Mouse (Mus musculus) forebrain, embryonic 11.5 days (tissue): ENCODE data around the gene Hyal2. TPM values are rescaled to one million over a fixed set of nuclear protein-coding genes. Genes with fewer than 3 reads are reported as not detected.

Experiments
- ATAC-seq: fragments of 200-750 bp; cut with Nextera tagmentation; replicated peaks from 2 replicates; pipeline ENCODE4 v1.8.0; 2017; ENCODE audit warnings: moderate TSS enrichment; ENCODE audit not compliant: low FRiP score
- DNase-seq: peaks from one replicate; pipeline ENCODE4 v3.0.0-alpha.2; 2017; ENCODE audit warnings: low spot score
- H3K27ac ChIP-seq: fragments of 300-500 bp; sonication (generic); 2 replicates; pipeline ENCODE4 v1.5.1; 2014; ENCODE audit warnings: low read depth, low read length
- H3K27me3 ChIP-seq: fragments of 300-500 bp; sonication (generic); 2 replicates; pipeline ENCODE4 v1.6.1; 2014; ENCODE audit warnings: mild to moderate bottlenecking, low read length, mixed read lengths; ENCODE audit not compliant: control insufficient read depth, insufficient read depth
- H3K36me3 ChIP-seq: fragments of 300-500 bp; sonication (generic); 2 replicates; pipeline ENCODE4 v1.6.1; 2014; ENCODE audit warnings: mild to moderate bottlenecking, low read length, moderate library complexity, mixed read lengths; ENCODE audit not compliant: control insufficient read depth, insufficient read depth
- H3K4me1 ChIP-seq: fragments of 300-500 bp; sonication (generic); replicated peaks from 2 replicates; pipeline ENCODE4 v1.6.1; 2014; ENCODE audit warnings: low read length, mixed read lengths; ENCODE audit not compliant: control insufficient read depth, insufficient read depth
- H3K4me2 ChIP-seq: fragments of 300-500 bp; sonication (generic); 2 replicates; pipeline ENCODE4 v1.6.1; 2014; ENCODE audit warnings: low read depth, mild to moderate bottlenecking, low read length, moderate library complexity, mixed read lengths; ENCODE audit not compliant: severe bottlenecking
- H3K4me3 ChIP-seq: fragments of 300-500 bp; sonication (generic); 2 replicates; pipeline ENCODE4 v1.5.1; 2014; ENCODE audit warnings: low read depth, low read length
- H3K9ac ChIP-seq: fragments of 300-500 bp; sonication (generic); 2 replicates; pipeline ENCODE4 v1.6.1; 2014; ENCODE audit warnings: low read length
- H3K9me3 ChIP-seq: fragments of 300-500 bp; sonication (generic); 2 replicates; pipeline ENCODE4 v1.6.1; 2016; ENCODE audit warnings: low read length, mixed read lengths; ENCODE audit not compliant: control insufficient read depth
- WGBS: fragments of 180-500 bp; shearing (Covaris S2); extraction: QIAGEN DNeasy Blood & Tissue Kit; methylation state at CpG from one replicate; pipeline ENCODE4 v1.1.7; 2014; 5-methylcytosine and 5-hydroxymethylcytosine counted together
- polyA plus RNA-seq: library from polyadenylated mRNA; unstranded; fragments of >200 nt; fragmentation: Nextera tagmentation; extraction: Ambion mirVana; gene quantifications from 2 replicates; pipeline ENCODE4 v1.2.1, GENCODE M21; 2014

Hyal2 gene
- polyA plus RNA-seq, 1 experiment from 2014 or later: 129 TPM

GRCm38 (mm10) chr9:107542721-107543120 is 25.0 kb upstream of the Hyal2 start:
- no peaks in the 10 kb centered on the region for H3K9me3 ChIP-seq
- peak overlapping the region; percentile 95 for H3K4me2 ChIP-seq
- peaks cover 14% of the 10 kb centered on the region; the same call in 1 of the 2 replicates for H3K4me1 ChIP-seq
- H3K4me3 ChIP-seq: peak overlapping the region; percentile 63
- no peaks in the 10 kb centered on the region for H3K27me3 ChIP-seq
- H3K9ac ChIP-seq: peak overlapping the region; percentile 66; the same call in 1 of the 2 replicates
- peaks cover 7% of the 10 kb centered on the region for H3K36me3 ChIP-seq
- ATAC-seq: no peak
- no peak overlapping the region for H3K27ac ChIP-seq
- WGBS: 47% methylated on average over 8 of the region's 8 CpGs
- no peak for DNase-seq

GRCm38 (mm10) chr9:107543299-107543698 is 24.4 kb upstream of the Hyal2 start:
- Histone ChIP-seq H3K27me3 (no peaks in the 10 kb centered on the region), H3K9me3 (no peaks in the 10 kb centered on the region), H3K4me1 (peaks cover 14% of the 10 kb centered on the region; the same call in 1 of the 2 replicates), H3K4me2 (no peak overlapping the region), H3K36me3 (peaks cover 4% of the 10 kb centered on the region; the same call in 1 of the 2 replicates), H3K9ac (no peak overlapping the region), H3K27ac (no peak overlapping the region), H3K4me3 (no peak overlapping the region)
- DNase-seq (no peak), ATAC-seq (no peak)
- 88% methylated on average over 11 of the region's 11 CpGs for WGBS

GRCm38 (mm10) chr9:107544196-107544700 is 23.5 kb upstream of the Hyal2 start:
- no peaks in the 10 kb centered on the region for H3K27me3 ChIP-seq
- no peak overlapping the region for H3K27ac ChIP-seq
- DNase-seq: no peak
- no peak for ATAC-seq
- H3K9me3 ChIP-seq: no peaks in the 10 kb centered on the region
- H3K4me2 ChIP-seq: no peak overlapping the region
- 95% methylated on average over 17 of the region's 17 CpGs for WGBS
- no peak overlapping the region for H3K4me3 ChIP-seq
- H3K36me3 ChIP-seq: no peaks in the 10 kb centered on the region
- H3K4me1 ChIP-seq: peaks cover 14% of the 10 kb centered on the region; the same call in 1 of the 2 replicates
- no peak overlapping the region for H3K9ac ChIP-seq

GRCm38 (mm10) chr9:107544729-107545128 is 23.0 kb upstream of the Hyal2 start:
- Histone ChIP-seq H3K4me3 (no peak overlapping the region), H3K9ac (no peak overlapping the region), H3K4me1 (peaks cover 14% of the 10 kb centered on the region; the same call in 1 of the 2 replicates), H3K27me3 (no peaks in the 10 kb centered on the region), H3K27ac (no peak overlapping the region), H3K9me3 (no peaks in the 10 kb centered on the region), H3K36me3 (no peaks in the 10 kb centered on the region), H3K4me2 (no peak overlapping the region)
- ATAC-seq (no peak), DNase-seq (no peak)
- 94% methylated on average over 12 of the region's 12 CpGs for WGBS

GRCm38 (mm10) chr9:107545199-107545598 is 22.5 kb upstream of the Hyal2 start:
- DNase-seq (no peak), ATAC-seq (no peak)
- Histone ChIP-seq H3K4me3 (no peak overlapping the region), H3K9ac (no peak overlapping the region), H3K27me3 (peaks cover 3% of the 10 kb centered on the region), H3K9me3 (no peaks in the 10 kb centered on the region), H3K36me3 (no peaks in the 10 kb centered on the region), H3K4me2 (no peak overlapping the region), H3K4me1 (peaks cover 14% of the 10 kb centered on the region; the same call in 1 of the 2 replicates), H3K27ac (no peak overlapping the region)
- WGBS: 86% methylated on average over 10 of the region's 10 CpGs

GRCm38 (mm10) chr9:107545602-107546001 is 22.1 kb upstream of the Hyal2 start:
- Histone ChIP-seq H3K4me1 (peaks cover 14% of the 10 kb centered on the region; the same call in 1 of the 2 replicates), H3K27ac (no peak overlapping the region), H3K27me3 (peaks cover 7% of the 10 kb centered on the region), H3K4me3 (no peak overlapping the region), H3K9me3 (no peaks in the 10 kb centered on the region), H3K4me2 (no peak overlapping the region), H3K9ac (no peak overlapping the region), H3K36me3 (no peaks in the 10 kb centered on the region)
- ATAC-seq: no peak
- DNase-seq: peak; percentile 89
- 2% methylated on average over 3 of the region's 3 CpGs for WGBS

- peak within 1 kb of the TSS; percentile 27 for H3K9ac ChIP-seq
- peak; percentile 74 for ATAC-seq
- H3K36me3 ChIP-seq: no peaks in the 10 kb centered on the region
- peak; percentile 93 for DNase-seq
- no peak within 1 kb of the TSS for H3K4me3 ChIP-seq
- H3K4me1 ChIP-seq: peaks cover 22% of the 10 kb centered on the region
- WGBS: 3% methylated on average over 20 of the region's 20 CpGs
- no peak within 1 kb of the TSS for H3K27ac ChIP-seq
- peak within 1 kb of the TSS; percentile 46 for H3K4me2 ChIP-seq
- H3K9me3 ChIP-seq: no peaks in the 10 kb centered on the region
- H3K27me3 ChIP-seq: peaks cover 14% of the 10 kb centered on the region
Measured at GRCm38 (mm10) chr9:107547026-107547425, 20.7 kb upstream of the Hyal2 start, which contains the start of gene Zmynd10. Gene Zmynd10, plus strand, starts transcription at chr9:107547298.

- DNase-seq: no peak
- no peak for ATAC-seq
- WGBS: 87% methylated on average over 5 of the region's 5 CpGs
- Histone ChIP-seq H3K27me3 (peaks cover 14% of the 10 kb centered on the region), H3K4me3 (no peak overlapping the region), H3K4me1 (peaks cover 26% of the 10 kb centered on the region), H3K27ac (no peak overlapping the region), H3K9me3 (no peaks in the 10 kb centered on the region), H3K4me2 (no peak overlapping the region), H3K36me3 (no peaks in the 10 kb centered on the region), H3K9ac (no peak overlapping the region)
Measured at GRCm38 (mm10) chr9:107547957-107548356, 19.8 kb upstream of the Hyal2 start.

GRCm38 (mm10) chr9:107548820-107549219 is 18.9 kb upstream of the Hyal2 start:
- 93% methylated on average over 10 of the region's 10 CpGs for WGBS
- Histone ChIP-seq H3K9me3 (no peaks in the 10 kb centered on the region), H3K27me3 (peaks cover 14% of the 10 kb centered on the region), H3K36me3 (no peaks in the 10 kb centered on the region), H3K4me1 (peaks cover 29% of the 10 kb centered on the region), H3K4me3 (no peak overlapping the region), H3K9ac (no peak overlapping the region), H3K27ac (no peak overlapping the region), H3K4me2 (no peak overlapping the region)
- ATAC-seq (no peak), DNase-seq (no peak)
